Mouse (Mus musculus) left cerebral cortex, adult 6 months (tissue): Measurements from ENCODE around the gene Cish. TPM values are rescaled to one million over a fixed set of nuclear protein-coding genes. Genes with fewer than 3 reads are reported as not detected.

Source experiments
- long read RNA-seq, 2 experiments: library from polyadenylated mRNA; unstranded; transcript quantifications; one replicate each; pipeline ENCODE4 v2.0.0; 2019 to 2020
- polyA plus RNA-seq: library from polyadenylated mRNA; unstranded; fragments of <200 nt; fragmentation: Nextera tagmentation; gene quantifications from 2 replicates; pipeline ENCODE4 v1.2.3, GENCODE M21; 2021

Gene Cish
- polyA plus RNA-seq, result 5.4 and 7.4 TPM in 2 replicates
- long read RNA-seq, experiment 1, transcript Cish-201 (3 exons, 2,850 nt), result major isoform, 20 of 23 reads
- long read RNA-seq, experiment 1, partial matches to known transcripts, result 2 of 23 reads
- long read RNA-seq, experiment 1, other reads (novel, unspliced or antisense), result 0 of 23 reads
- long read RNA-seq, experiment 2, partial matches to known transcripts, result 0 of 7 reads
- long read RNA-seq, experiment 2, other reads (novel, unspliced or antisense), result 3 of 7 reads

GRCm38 (mm10) chr9:107296016-107296040, at the start of gene Cish:
Gene Cish (plus strand): TSS chr9:107296026.

GRCm38 (mm10) chr9:107289211-107290076, 6.4 kb upstream of the Cish start, which contains the start of gene Mapkapk3:
Gene Mapkapk3 (minus strand): TSS chr9:107289877.

DNA sequence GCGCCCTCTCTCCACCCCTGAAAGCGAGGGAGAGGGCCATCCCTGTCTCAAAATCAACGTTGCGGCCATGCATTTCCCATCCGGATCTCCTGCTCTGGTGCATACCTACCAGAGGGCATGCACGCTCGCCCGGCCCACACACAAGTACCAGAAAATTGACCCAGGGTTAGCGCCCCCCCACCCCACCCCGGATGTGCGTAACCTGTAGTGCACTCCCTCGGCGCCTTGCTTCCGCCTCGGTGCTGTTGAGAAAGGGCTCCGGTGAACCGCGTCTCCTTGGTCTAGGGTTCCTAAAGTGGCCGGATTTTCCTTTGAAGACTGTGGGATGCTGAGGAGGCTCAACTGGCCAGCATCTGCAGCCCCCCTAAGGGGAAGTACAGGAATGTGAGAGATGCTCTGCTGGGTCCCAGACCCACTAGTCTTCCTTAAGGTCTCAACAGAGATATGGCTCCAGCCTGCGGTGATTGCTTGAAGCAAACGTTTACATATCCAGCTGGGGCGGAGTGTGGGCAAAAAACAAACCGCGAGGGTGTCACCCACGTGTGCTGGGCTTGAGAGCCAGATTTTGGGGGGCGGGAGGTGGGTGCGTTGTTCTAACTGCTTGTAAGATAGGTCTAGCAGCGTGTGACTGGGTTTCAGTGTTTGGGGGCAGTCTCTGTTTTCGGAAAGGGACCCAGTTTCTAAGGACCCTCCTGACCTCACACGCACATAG, 42.5 kb downstream of the Cish start, which contains the start of gene Hemk1:
TSS of gene Hemk1 (minus strand) at position 179 of the 712 bp plus-strand sequence.

DNA sequence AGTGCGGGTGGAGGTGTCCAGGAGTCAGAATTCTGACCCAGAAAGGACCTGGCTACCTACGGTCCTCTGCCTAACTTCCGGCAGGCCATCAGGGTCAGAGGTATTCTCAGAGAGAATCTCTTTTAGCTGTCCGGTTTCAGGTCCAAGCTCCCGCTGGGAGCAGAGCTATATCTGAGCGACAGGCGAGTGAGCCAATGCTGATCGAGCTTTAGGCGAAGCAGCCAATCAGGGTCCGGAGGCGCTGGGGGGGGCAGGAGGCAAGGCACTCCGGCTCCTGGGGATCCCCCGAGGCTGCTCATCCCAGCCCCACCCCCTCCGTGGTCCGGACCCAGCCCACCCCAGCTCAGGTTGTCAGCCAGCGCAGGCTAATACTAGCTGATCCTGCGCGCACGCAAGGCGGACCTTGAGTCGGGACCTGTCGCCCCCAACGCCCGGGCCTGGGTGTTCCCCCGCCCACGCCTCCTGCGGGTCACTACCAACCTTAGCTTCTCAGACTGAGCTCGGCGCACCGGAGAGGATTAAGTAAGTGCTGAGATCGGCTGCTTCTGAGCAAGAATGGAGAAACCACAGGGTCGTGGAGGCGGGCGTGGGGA, 44.5 kb downstream of the Cish start, which contains the start of gene 6430571L13Rik:
TSS of gene 6430571L13Rik (plus strand) at position 336 of the 593 bp plus-strand sequence.

Other genes starting within 250 kb of the Cish start
- 18.3 and 129 TPM in 2 replicates for gene Dock3, start 64.1 kb upstream of the Cish start, polyA plus RNA-seq
- gene Mapkapk3, start 6.1 kb upstream of the Cish start, polyA plus RNA-seq, result 1.8 and 2.3 TPM in 2 replicates
- gene Hemk1, start 42.3 kb downstream of the Cish start, polyA plus RNA-seq, result 10.7 and 14.4 TPM in 2 replicates
- 1.4 and 1.5 TPM in 2 replicates for gene 6430571L13Rik, start 44.6 kb downstream of the Cish start, polyA plus RNA-seq
- gene Cacna2d2, start 103.6 kb downstream of the Cish start, polyA plus RNA-seq, result 3.9 and 5.6 TPM in 2 replicates
- 38.4 and 40.4 TPM in 2 replicates for gene Tmem115, start 237.9 kb downstream of the Cish start, polyA plus RNA-seq
- gene Cyb561d2, start 246.2 kb downstream of the Cish start, polyA plus RNA-seq, result 34.9 and 46.6 TPM in 2 replicates
- gene Nprl2, start 246.2 kb downstream of the Cish start, polyA plus RNA-seq, result 62.2 and 70.1 TPM in 2 replicates